Mouse (Mus musculus): Measurements from ENCODE around the gene Crtc2. TPM values are rescaled to one million over a fixed set of nuclear protein-coding genes. Genes with fewer than 3 reads are reported as not detected.

The Crtc2 gene
- polyA plus RNA-seq (2012; rRNA removed): 39.7 and 47.5 TPM in 2 replicates

GRCm38 (mm10) chr3:90253653-90254418, at the start of gene Crtc2:
Crtc2 (plus strand) TSS chr3:90254163.

GRCm38 (mm10) chr3:90213377-90213866, 40.5 kb upstream of the Crtc2 start, which contains the start of the genes Rps27 and Rab13:
Rps27 (minus strand) TSS chr3:90213651.
Rab13 (plus strand) TSS chr3:90213695.

GRCm38 (mm10) chr3:90231507-90232333, 22.2 kb upstream of the Crtc2 start, which contains the start of gene Jtb:
Jtb (plus strand) TSS chr3:90231597.

GRCm38 (mm10) chr3:90242984-90243775, 10.8 kb upstream of the Crtc2 start, which contains the start of gene Creb3l4:
Creb3l4 (minus strand) TSS chr3:90243512.

GRCm38 (mm10) chr3:90247960-90248745, 5.8 kb upstream of the Crtc2 start, which contains the start of gene Slc39a1:
Slc39a1 (plus strand) TSS chr3:90248172.

GRCm38 (mm10) chr3:90265034-90265931, 11.3 kb downstream of the Crtc2 start, which contains the start of gene Dennd4b:
Dennd4b (plus strand) TSS chr3:90265185.

GRCm38 (mm10) chr3:90292345-90293275, 38.6 kb downstream of the Crtc2 start, which contains the start of gene Gatad2b:
Gatad2b (plus strand) TSS chr3:90293178.

Other genes starting within 250 kb of the Crtc2 start
- 16.8 and 21.8 TPM in 2 replicates for gene 4933434E20Rik, start 202.5 kb upstream of the Crtc2 start, polyA plus RNA-seq (2012; rRNA removed)
- gene Ubap2l, start 201.5 kb upstream of the Crtc2 start, polyA plus RNA-seq (2012; rRNA removed): 64.1 and 73.2 TPM in 2 replicates
- 88.0 and 102 TPM in 2 replicates for gene Tpm3, start 181.5 kb upstream of the Crtc2 start, polyA plus RNA-seq (2012; rRNA removed)
- 0.16 and 0.33 TPM in 2 replicates for gene Nup210l, start 150.0 kb upstream of the Crtc2 start, polyA plus RNA-seq (2012; rRNA removed)
- gene Rps27, start 40.5 kb upstream of the Crtc2 start, polyA plus RNA-seq (2012; rRNA removed): 535 and 754 TPM in 2 replicates
- 6.4 and 7.3 TPM in 2 replicates for gene Rab13, start 40.5 kb upstream of the Crtc2 start, polyA plus RNA-seq (2012; rRNA removed)
- gene Jtb, start 22.6 kb upstream of the Crtc2 start, polyA plus RNA-seq (2012; rRNA removed): 106 and 118 TPM in 2 replicates
- gene Creb3l4, start 10.7 kb upstream of the Crtc2 start, polyA plus RNA-seq (2012; rRNA removed): 37.6 and 37.8 TPM in 2 replicates
- gene Slc39a1, start 6.0 kb upstream of the Crtc2 start, polyA plus RNA-seq (2012; rRNA removed): 111 and 113 TPM in 2 replicates
- gene Dennd4b, start 11.0 kb downstream of the Crtc2 start, polyA plus RNA-seq (2012; rRNA removed): 11.9 and 15.7 TPM in 2 replicates
- gene Gatad2b, start 39.0 kb downstream of the Crtc2 start, polyA plus RNA-seq (2012; rRNA removed): 12.9 and 16.4 TPM in 2 replicates
- gene Slc27a3, start 135.8 kb downstream of the Crtc2 start, polyA plus RNA-seq (2012; rRNA removed): 11.7 and 12.2 TPM in 2 replicates
- 24.1 and 28.2 TPM in 2 replicates for gene Ints3, start 179.5 kb downstream of the Crtc2 start, polyA plus RNA-seq (2012; rRNA removed)
- 7.2 and 7.4 TPM in 2 replicates for gene Npr1, start 211.7 kb downstream of the Crtc2 start, polyA plus RNA-seq (2012; rRNA removed)
- gene Ilf2, start 222.0 kb downstream of the Crtc2 start, polyA plus RNA-seq (2012; rRNA removed): 10.1 and 10.5 TPM in 2 replicates
- gene Snapin, start 236.9 kb downstream of the Crtc2 start, polyA plus RNA-seq (2012; rRNA removed): 14.8 and 15.0 TPM in 2 replicates